Comparison of ENCODE assay signal across 16 mouse cellular contexts in genomic region chr8:120352096-120352495, GRCm38 (mm10).
A peak's percentile ranks its signal among the peaks of the same experiment; 100 is the strongest.
DNase-seq lines count a peak whose midpoint lies in the region; ATAC-seq lines count a peak whose summit lies in the region.
"Had no signal": no experiment of that assay in that cellular context is flagged by ENCODE, and none has a peak within 500 bp of the region (broad histone marks: within the 10 kb centered on the region; RNA-seq: fewer than 3 reads in every experiment).

No protein-coding gene starts in this region.

- peak overlapping the region; percentile 80 for H3K27ac ChIP-seq in hindbrain, embryonic 10.5 days
- H3K27ac ChIP-seq in hindbrain, embryonic 11.5 days (ENCODE audit: low read depth, low read length) = no peak overlapping the region
- no peak overlapping the region for H3K27ac ChIP-seq in liver, embryonic 13.5 days
- H3K27ac ChIP-seq: heart, embryonic 15.5 days; limb, embryonic 15.5 days; stomach, postnatal 0 days had no signal

- WGBS in hindbrain, embryonic 10.5 days = 80% methylated on average over 10 of the region's 10 CpGs
- 69% methylated on average over 10 of the region's 10 CpGs for WGBS in hindbrain, embryonic 11.5 days
- 58% methylated on average over 10 of the region's 10 CpGs for WGBS in liver, embryonic 13.5 days (ENCODE audit: insufficient replicate concordance)

- H3K4me1 ChIP-seq in hindbrain, embryonic 10.5 days (replicated peaks) = peaks cover 91% of the 10 kb centered on the region
- H3K4me1 ChIP-seq in hindbrain, embryonic 11.5 days (replicated peaks; ENCODE audit: control insufficient read depth, insufficient read depth, low read length) = peaks cover 34% of the 10 kb centered on the region
- peaks cover 57% of the 10 kb centered on the region for H3K4me1 ChIP-seq in liver, embryonic 13.5 days (replicated peaks)

- no peak for DNase-seq in hindbrain, embryonic 10.5 days (ENCODE audit: low spot score)
- DNase-seq in hindbrain, embryonic 11.5 days (ENCODE audit: low spot score) = no peak
- DNase-seq in liver, embryonic 13.5 days = no peak
- no peak for DNase-seq in liver
- peak; percentile 75 to 95 for DNase-seq in left cerebral cortex, postnatal 25 days (ENCODE audit: low spot score in 2 of 2)
- peak; percentile 73 for DNase-seq in right cerebral cortex, postnatal 25 days
- DNase-seq: B cell, adult 2 months; cerebellum, postnatal 36 days; gastrocnemius, postnatal 14 days; lung, postnatal 36 days had no signal

- no peaks in the 10 kb centered on the region for H3K9me3 ChIP-seq in hindbrain, embryonic 10.5 days
- H3K9me3 ChIP-seq in hindbrain, embryonic 11.5 days (ENCODE audit: control insufficient read depth, low read length) = no peaks in the 10 kb centered on the region
- H3K9me3 ChIP-seq in liver, embryonic 13.5 days (replicated peaks) = no peaks in the 10 kb centered on the region
- H3K9me3 ChIP-seq: heart, embryonic 15.5 days; limb, embryonic 15.5 days had no signal

- H3K9ac ChIP-seq in hindbrain, embryonic 11.5 days (ENCODE audit: low read depth, low read length) = no peak overlapping the region
- peak overlapping the region; percentile 20; the same call in 1 of the 2 replicates for H3K9ac ChIP-seq in liver, embryonic 13.5 days
- H3K9ac ChIP-seq: heart, embryonic 15.5 days; limb, embryonic 15.5 days had no signal

- intact Hi-C loops in left cerebral cortex, postnatal 25 days (cut with DNase I) = loop anchor here (1.0 kb wide), 1 partner anchor 30 kb away; no protein-coding TSS in a partner anchor

- H3K4me3 ChIP-seq in hindbrain, embryonic 10.5 days = no peak overlapping the region
- no peak overlapping the region for H3K4me3 ChIP-seq in hindbrain, embryonic 11.5 days (ENCODE audit: low read depth, low read length)
- no peak overlapping the region for H3K4me3 ChIP-seq in liver, embryonic 13.5 days (replicated peaks)
- H3K4me3 ChIP-seq: heart, embryonic 15.5 days; limb, embryonic 15.5 days; myocyte had no signal

- ATAC-seq in hindbrain, embryonic 11.5 days (ENCODE audit: low FRiP score) = no peak
- no peak for ATAC-seq in liver, embryonic 13.5 days (ENCODE audit: low read depth)
- ATAC-seq in inflammation-experienced regulatory T-cells, adult 6 months = no peak
- no peak for ATAC-seq in CD4-positive, CD25-positive, alpha-beta regulatory T cell, adult 4 months

- H3K4me2 ChIP-seq in hindbrain, embryonic 11.5 days (replicated peaks; ENCODE audit: low read depth, low read length) = no peak overlapping the region
- no peak overlapping the region for H3K4me2 ChIP-seq in liver, embryonic 13.5 days
- H3K4me2 ChIP-seq: heart, embryonic 15.5 days; limb, embryonic 15.5 days had no signal

- H3K27me3 ChIP-seq in hindbrain, embryonic 10.5 days (ENCODE audit: insufficient read depth, poor library complexity, severe bottlenecking) = peaks cover 65% of the 10 kb centered on the region
- H3K27me3 ChIP-seq in hindbrain, embryonic 11.5 days (ENCODE audit: control insufficient read depth, insufficient read depth, low read length) = no peaks in the 10 kb centered on the region
- H3K27me3 ChIP-seq in liver, embryonic 13.5 days = peaks cover 40% of the 10 kb centered on the region

- H3K36me3 ChIP-seq in hindbrain, embryonic 10.5 days = no peaks in the 10 kb centered on the region
- H3K36me3 ChIP-seq in hindbrain, embryonic 11.5 days (ENCODE audit: control insufficient read depth, insufficient read depth, low read length) = no peaks in the 10 kb centered on the region
- H3K36me3 ChIP-seq in liver, embryonic 13.5 days = no peaks in the 10 kb centered on the region
- H3K36me3 ChIP-seq: heart, embryonic 15.5 days had no signal

Comparison
In these comparisons a context has a peak if more than half of its experiments do, and no peak if none do; other contexts are left out.
1. DNase-seq: peak in left cerebral cortex, postnatal 25 days (2 of 2) and right cerebral cortex, postnatal 25 days (single experiment); none in hindbrain, embryonic 10.5 days (single experiment), hindbrain, embryonic 11.5 days (single experiment), liver, embryonic 13.5 days (single experiment) and liver (single experiment).